Mouse (Mus musculus) heart, postnatal 10 days (tissue): ENCODE results near the gene Rtn2. TPM values are rescaled to one million over a fixed set of nuclear protein-coding genes. Genes with fewer than 3 reads are reported as not detected.

Experiments
- DNase-seq, 2 experiments: peaks; one replicate each; pipeline ENCODE4 v3.0.0; 2021
- intact Hi-C: fragments of 180-260 bp; cut with DNase I; formaldehyde crosslinking; loops from one replicate; pipeline ENCODE4 v1.15.1; 2025
- total RNA-seq, 2 experiments: library from RNA; stranded (reverse); gene quantifications; 2 replicates each; pipeline ENCODE4 v1.2.3; 2021

Rtn2 gene
- 10 to 100 TPM; 67.9 to 82.8 TPM for total RNA-seq

DNA sequence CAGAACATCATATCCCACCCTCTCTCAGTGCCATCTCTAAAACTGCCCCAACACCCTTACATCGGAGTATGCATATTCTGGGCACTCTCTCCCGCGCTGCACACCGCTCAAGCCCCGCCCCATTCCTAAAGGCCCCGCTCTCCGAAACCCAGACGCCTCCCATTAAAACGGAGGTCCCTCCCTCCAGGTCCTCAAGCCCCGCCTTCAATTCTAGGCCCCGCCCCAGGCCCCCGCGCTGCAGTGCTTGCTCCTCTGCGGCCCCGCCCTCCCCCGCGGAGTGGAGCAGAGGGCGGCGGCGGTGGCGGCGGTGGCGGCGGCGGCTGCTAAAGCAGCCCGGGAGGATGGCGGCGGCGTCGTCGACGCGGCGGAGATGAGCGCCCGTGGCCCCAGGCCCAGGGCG is at the start of gene Rtn2:
Rtn2 (plus strand) TSS at position 240 of the 400 bp plus-strand sequence.
- peak; percentile 57 to 66 for DNase-seq
- intact Hi-C loops: loop anchor here (5.0 kb wide), 1 partner anchor 105 kb away; the partner anchor contains the start of gene Eml2

DNA sequence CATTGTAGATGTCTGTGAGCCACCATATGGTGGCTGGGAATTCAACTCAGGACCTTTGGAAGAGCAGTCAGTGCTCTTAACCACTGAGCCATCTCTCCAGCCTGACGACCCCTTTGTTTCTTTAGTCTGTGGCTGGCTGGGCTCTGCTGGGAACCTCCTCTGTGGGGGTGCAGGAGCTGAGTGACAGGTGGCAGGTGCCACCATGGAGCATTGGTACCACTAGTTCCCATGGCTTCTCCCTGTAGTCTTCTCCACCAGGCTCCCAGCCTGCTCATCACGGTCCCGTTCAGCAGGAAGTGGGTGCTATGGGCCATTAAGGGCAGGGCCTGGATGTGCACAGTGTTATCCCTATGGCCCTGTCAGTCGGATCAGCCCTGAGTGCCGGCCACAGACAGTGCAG is 47.8 kb upstream of the Rtn2 start:
- intact Hi-C loops: loop anchor here (5.0 kb wide), 1 partner anchor 108 kb away; the partner anchor contains the start of gene Ercc1
- DNase-seq: no peak

- DNase-seq: no peak
- intact Hi-C loops: loop anchor here (5.0 kb wide), 1 partner anchor 107 kb away; the partner anchor contains the start of gene Ercc1
These were observed 47.2 kb upstream of the Rtn2 start for GRCm38 (mm10) chr7:19235092-19235671.

DNA sequence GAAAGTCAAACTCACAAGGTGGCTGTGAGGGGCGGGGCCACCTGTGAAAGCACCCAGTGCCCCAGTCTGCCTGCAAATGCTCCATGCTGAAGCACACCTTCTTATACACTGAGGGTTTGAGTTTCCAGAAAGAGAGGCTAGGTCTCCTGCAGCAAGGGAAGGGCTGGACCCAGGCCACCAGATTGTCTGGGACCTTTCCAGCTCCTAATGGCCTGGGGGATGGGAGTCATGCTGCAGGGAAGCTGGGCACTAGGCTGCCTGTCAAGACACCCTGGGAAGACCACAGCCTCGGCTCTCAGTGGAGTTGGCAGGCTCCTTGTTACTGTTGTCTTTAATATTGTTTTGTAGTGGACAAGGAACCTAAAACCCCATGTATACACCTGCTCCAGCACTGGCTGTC is 46.0 kb upstream of the Rtn2 start:
- peak; percentile 67 to 78 for DNase-seq
- intact Hi-C loops: loop anchor here (5.0 kb wide), 1 partner anchor 106 kb away; the partner anchor contains the start of gene Ercc1

DNA sequence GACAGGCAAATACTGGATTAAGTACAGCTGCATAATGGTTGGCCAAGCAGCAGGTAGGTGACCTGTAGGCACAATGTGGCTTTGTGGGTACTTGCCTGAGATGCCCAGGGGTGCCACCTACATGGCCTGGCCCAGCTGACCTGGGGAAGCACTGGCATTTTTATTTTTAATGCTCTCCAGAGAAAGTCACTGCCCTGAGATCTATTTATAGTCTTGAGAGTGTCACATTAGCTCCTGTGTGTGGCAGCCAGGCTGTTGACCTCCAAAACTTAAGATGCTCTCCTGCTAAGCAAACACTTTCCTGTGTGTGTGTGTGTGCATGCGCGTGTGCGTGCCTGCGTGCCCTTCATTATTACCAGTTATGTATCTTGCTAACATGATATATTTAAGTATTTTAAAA is 44.1 kb upstream of the Rtn2 start:
- intact Hi-C loops: loop anchor here (2.0 to 5.0 kb wide), 2 partner anchors 42 to 104 kb away; partner anchors contain the start of genes Ercc1 and Ppm1n
- DNase-seq: peak in 1 of 2 experiments; percentile 56

DNA sequence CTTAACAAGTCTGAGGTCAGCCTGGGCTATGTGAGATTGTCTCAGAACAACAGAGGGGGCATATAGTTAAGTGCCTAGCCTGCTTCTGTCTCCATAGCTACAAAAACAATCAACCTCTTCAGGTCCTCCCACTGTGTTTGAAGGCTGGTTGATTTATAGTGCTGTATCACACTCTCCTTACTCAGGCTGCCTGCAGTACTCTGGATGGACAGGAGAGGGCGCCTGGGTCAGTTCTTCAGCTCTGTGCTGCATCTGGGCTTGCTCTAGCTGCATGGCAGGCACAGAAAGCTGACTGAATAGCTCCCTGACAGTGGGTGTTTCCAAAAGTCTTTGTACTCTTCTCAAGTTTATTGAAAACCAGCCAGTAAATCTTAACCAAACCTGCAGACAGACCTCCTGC is 43.0 kb upstream of the Rtn2 start:
- intact Hi-C loops: loop anchor here (1.0 to 5.0 kb wide), 3 partner anchors 37 to 103 kb away; partner anchors contain the start of genes Ercc1 and Ppm1n

DNA sequence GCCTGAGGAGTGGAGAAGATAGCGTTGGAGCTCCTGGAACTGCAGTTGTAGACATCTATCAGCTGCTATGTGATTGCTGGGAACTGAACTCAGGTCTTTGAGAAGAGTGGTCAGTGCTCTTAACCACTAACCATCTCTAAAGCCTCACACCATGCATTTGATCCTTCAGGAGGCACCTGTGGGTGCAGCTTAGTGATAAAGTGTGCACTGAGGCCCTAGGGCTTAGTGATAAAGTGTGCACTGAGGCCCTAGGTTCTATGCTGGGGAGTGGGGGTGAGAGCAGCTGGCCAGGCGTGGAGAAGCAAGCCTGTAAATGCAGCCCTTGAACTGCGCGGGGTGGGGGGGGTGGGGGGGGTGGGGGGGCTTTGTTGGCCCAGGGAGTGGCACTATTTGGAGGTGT is 42.4 kb upstream of the Rtn2 start:
- intact Hi-C loops: loop anchor here (1.0 to 5.0 kb wide), 3 partner anchors 36 to 102 kb away; partner anchors contain the start of genes Ercc1 and Ppm1n
- DNase-seq: no peak

More for the DNA sequence above, 43.0 kb upstream of the Rtn2 start:
- peak; percentile 93 to 96 for DNase-seq

GRCm38 (mm10) chr7:19240905-19241463 is 41.4 kb upstream of the Rtn2 start:
- intact Hi-C loops: no loop called here

GRCm38 (mm10) chr7:19242005-19242404 is 40.4 kb upstream of the Rtn2 start:
- intact Hi-C loops: no loop called here

More at GRCm38 (mm10) chr7:19240905-19241463, 41.4 kb upstream of the Rtn2 start:
- DNase-seq: no peak

DNA sequence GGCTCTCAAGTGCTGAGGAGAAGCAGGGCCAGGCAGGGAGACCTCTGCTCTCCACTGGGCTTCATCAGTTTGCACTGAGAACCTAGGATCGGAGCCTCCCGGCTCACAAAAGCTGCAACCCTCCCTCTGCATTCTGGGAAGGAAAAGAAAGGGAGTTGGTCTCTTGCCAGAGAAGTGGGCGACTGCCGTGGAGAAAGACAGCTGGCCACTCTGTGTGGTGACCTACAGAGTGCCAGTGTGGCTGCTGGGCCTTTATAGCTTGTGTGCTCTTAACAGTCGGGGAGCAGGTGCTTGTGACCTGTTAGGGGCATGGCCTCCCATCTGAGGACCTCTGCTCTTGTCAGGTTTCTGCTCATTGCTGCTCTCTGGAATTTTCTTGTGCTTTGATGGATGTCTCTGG is 38.6 kb upstream of the Rtn2 start:
- intact Hi-C loops: no loop called here

More at GRCm38 (mm10) chr7:19242005-19242404, 40.4 kb upstream of the Rtn2 start:
- DNase-seq: no peak

DNA sequence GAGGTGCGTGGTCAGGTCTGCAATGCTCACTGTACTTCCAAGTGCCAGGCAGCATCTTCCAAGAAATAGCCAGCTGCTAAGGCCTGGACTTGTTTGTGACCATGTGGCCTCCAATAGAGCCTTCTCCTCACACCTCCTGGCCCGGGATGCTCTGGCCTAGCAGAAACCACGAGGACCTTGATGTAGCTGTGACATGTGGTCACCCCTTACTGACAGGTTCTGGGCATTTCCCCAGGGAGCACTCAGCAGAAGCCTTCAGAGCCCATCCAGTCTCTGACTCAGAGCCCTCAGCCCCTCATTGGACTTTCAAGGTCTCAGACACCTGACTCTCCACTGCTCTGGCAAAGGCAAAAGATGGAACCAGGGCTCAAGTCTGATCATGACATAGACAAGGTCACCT is 37.3 kb upstream of the Rtn2 start:
- intact Hi-C loops: no loop called here
- no peak for DNase-seq

More for the DNA sequence above, 38.6 kb upstream of the Rtn2 start:
- DNase-seq: no peak

DNA sequence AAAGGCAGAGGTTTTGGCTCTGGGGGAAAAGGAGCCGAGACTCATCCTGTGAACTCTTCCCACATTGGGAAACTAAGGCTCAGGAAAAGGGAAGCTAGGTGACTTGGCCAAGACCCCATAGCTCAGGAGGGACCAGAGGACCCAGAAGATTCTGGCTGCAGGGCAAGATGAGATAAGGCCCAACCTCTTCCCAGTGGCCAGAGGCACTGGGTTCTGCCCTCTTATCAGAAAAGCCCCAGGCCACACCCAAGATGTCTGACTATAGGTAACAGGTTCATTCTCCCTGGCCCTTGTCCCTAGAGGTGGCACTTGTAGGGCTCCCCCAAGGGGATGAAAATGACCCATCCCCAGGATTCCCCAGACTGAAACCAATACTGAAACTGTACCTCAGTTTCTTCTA is 35.6 kb upstream of the Rtn2 start:
- DNase-seq: no peak
- intact Hi-C loops: no loop called here

DNA sequence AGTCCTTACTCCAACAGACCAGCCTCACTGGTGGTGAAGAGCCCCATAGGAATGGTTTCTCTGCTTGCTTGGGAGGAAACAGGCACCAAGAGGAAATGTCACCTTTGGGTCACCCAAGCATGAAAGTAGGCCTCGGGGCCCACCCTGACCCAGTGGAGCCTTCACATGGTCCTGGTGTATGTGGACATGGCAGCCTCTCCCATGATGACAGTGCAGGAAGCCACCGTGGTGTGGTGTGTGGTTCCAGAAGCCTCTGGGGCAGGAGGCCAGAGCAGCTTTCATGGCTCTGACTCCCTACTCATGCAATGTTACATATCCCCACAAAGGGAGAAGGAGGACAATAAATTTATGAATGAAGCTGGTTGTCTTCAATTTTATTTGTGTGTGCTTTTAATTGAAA is 34.9 kb upstream of the Rtn2 start:
- no peak for DNase-seq
- intact Hi-C loops: no loop called here

- DNase-seq: no peak
- intact Hi-C loops: no loop called here
These were observed 30.3 kb upstream of the Rtn2 start for GRCm38 (mm10) chr7:19252078-19252477.

GRCm38 (mm10) chr7:19253437-19253836 is 29.0 kb upstream of the Rtn2 start:
- no peak for DNase-seq
- intact Hi-C loops: no loop called here

DNA sequence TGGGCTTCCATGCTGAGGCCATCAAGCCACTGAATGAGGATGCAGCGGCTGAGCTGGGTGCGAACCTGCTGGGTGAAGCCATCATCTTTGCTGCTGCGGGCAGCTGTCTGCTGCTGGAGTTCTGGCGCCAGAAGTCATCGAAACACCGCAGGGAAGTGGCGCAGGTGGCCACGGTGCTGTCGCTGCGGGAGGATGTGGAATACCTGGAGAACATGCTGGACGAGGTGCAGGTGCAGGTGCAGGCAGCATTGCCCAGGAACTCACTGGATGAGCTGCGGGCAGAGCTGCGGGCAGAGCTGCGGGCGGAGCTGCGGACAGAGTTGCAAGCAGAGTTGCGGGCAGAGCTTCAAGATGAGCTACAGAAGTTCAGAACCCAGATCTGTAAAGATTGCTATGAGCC is 27.0 kb upstream of the Rtn2 start:
- DNase-seq: no peak
- intact Hi-C loops: no loop called here

GRCm38 (mm10) chr7:19256567-19256966 is 25.9 kb upstream of the Rtn2 start:
- intact Hi-C loops: no loop called here

DNA sequence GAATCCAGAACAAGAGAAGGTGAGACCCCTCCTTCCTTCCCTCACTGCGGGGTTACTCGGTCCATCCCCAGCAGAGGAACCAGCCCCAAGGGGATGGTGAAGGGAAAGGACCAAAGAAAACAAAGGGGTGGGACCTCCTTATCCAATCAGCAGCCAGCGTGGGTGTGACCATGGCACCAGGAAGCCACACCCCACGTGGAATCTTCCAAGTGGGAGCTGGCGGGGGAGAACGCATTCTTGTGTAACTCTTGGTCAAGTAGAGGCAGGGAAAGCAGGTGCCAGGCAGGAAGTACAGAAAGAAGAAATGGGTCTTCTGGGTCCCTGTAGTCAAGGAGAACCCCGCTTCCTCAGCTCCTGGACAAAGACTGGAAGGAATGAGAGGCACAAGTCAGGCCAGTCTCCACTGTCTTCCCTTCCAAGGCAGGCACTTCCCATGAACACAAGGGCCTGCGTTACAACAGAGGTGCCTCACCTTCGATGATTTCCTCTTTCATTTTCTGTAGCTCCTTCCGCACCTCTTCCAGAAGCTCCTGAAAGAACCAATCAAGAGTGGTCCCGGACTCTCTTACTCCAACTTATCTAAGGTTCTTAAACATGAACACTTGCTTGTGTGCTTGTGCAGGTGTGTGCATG is 24.9 kb upstream of the Rtn2 start:
- intact Hi-C loops: no loop called here
- peak; percentile 71 to 76 for DNase-seq

More at GRCm38 (mm10) chr7:19256567-19256966, 25.9 kb upstream of the Rtn2 start:
- no peak for DNase-seq

- peak; percentile 64 for DNase-seq
- intact Hi-C loops: no loop called here
These were observed 24.1 kb upstream of the Rtn2 start for GRCm38 (mm10) chr7:19258336-19258735.

DNA sequence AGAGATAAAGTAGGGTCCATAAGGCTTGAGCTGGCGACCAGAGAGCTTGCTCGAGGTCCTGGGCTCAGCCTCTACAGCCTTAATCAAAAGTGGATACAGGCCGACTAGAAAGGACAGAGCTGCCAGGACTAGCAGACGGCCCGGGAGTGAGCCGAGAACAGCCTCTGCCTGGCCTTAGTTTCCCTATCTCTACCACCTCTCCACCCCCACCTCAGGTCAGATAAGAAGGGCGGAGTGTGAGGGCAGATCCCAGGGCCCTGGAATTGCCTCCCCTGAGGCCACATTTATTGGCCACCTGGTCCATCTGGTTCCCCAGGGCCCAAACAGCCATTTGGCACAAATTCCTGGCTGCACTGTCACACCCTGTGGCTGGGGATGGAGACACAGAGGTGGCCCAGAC is 17.3 kb upstream of the Rtn2 start:
- DNase-seq: peak; percentile 32 to 35
- intact Hi-C loops: no loop called here
